Mouse (Mus musculus) layer of hippocampus, postnatal 14 days (tissue): Measurements from ENCODE around the gene Sag. TPM values are rescaled to one million over a fixed set of nuclear protein-coding genes. Genes with fewer than 3 reads are reported as not detected.
A peak's percentile ranks its signal among the peaks of the same experiment; 100 is the strongest.

Experiments used
- DNase-seq, 2 experiments: peaks; one replicate each; pipeline ENCODE4 v3.0.0; 2021 to 2022; ENCODE audit warnings: low spot score in 2 of 2, mixed read lengths in 1 of 2
- long read RNA-seq, 2 experiments: library from polyadenylated mRNA; stranded (forward); transcript quantifications; one replicate each; pipeline ENCODE4 v2.0.0; 2021
- total RNA-seq, 2 experiments: library from RNA; stranded (reverse); gene quantifications; 2 replicates each; pipeline ENCODE4 v1.2.3; 2021

Sag gene
- 1 to 10 TPM; 1.9 to 2.6 TPM for total RNA-seq
- long read RNA-seq, experiment 1, partial matches to known transcripts = 0 of 1 reads
- long read RNA-seq, experiment 1, other reads (novel, unspliced or antisense) = 1 of 1 reads
- long read RNA-seq, experiment 2, partial matches to known transcripts = 0 of 3 reads
- long read RNA-seq, experiment 2, other reads (novel, unspliced or antisense) = 3 of 3 reads

DNA sequence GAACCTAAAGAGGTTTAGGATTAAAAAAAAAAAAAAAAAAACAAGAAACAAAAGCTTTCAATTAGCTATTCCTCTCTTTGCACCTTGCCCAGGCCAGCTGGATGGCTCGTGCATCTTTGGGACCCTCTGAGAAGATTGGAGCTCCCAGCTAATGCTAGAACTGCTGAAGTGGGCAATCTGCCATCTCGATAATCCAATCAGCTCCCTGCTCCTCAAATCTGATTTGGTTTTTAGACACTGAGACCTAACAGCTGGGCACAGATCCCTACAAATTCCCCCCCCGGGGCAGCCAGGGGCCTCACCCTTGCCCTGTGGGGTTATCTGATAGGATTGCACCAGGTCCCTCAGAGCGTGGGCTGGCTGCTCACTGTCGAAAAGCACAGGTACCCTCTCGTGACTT lies at the start of gene Sag:
Gene Sag (plus strand): TSS at position 105 of the 400 bp plus-strand sequence.
- no peak for DNase-seq

DNA sequence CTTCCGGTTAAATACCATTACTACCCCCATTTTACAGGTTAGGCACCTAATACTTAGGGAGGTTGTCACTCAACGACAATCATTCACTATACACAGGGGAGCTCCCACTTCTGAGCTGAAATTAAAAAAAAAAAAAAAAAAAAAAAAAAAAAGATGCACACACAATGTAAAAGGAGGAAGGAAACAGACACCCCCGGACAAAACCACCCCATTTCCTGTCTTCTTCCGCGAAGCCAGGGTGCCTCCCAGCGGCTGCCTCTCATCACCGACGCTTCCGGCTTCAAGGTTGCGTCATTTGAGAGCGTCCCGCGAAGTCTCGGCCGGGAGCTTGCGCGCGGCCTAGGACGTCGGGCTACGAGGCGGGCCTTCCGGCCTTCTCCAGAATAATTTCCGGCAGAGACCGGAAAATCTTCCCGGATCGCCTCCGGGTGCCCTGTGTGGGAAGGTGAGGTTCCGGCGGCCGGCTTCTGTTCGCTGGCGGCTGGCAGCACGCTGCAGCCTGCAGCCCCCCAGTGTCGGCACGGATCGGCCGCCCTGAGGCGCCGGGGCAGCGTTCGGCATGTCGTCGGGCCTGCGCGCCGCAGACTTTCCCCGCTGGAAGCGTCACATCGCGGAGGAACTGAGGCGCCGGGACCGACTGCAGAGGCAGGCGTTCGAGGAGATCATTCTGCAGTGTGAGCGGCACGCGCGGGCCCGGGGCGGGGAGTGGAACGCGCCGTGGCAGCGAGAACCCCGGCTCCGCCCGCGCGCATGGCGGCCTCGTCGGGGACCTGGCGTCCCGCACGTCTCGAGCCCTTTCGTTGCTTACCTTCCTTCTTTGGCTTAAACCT lies 47.6 kb upstream of the Sag start, which contains the start of gene Atg16l1:
Gene Atg16l1 (plus strand): TSS at position 230 of the 830 bp plus-strand sequence.
- peak; percentile 93 to 97 for DNase-seq

DNA sequence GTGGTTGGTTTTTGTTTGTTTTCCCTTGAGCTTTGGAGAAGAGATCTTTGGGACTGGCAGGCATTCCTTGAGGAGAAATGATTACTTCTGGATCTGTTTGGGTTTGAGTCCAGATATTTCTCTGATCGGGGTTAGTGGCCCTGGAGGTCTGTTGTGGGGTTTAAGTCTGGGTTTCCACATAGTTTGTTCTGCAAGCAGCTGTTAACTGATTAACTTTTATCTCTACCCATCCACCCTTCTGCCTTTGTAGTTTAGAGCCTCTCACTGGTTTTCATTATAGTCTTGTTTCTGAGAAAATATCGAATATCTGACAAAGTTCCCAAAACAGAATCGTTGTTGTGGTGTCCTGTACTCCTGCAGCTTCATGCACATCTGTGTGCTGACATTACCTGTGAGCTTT lies 39.7 kb upstream of the Sag start:
- DNase-seq = no peak

DNA sequence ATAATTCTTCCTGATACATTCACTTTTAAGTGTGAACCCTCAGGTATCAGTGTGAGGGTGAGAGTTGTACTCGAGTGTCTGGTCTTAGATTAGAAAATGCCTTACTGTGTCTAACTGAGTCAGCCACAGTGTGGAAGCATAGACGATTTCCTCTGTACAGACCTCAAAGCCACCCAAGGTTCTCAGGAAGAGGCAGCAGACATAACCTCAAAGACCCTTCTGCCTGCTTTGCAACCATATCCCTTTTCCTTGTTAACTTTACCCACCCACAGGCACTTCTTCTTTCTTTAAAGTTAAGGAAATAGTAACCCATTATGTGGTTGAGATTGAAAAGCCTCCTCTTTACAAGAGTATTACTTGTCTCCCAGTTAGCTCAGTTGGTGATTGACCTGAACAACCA lies 37.7 kb upstream of the Sag start:
- no peak for DNase-seq

DNA sequence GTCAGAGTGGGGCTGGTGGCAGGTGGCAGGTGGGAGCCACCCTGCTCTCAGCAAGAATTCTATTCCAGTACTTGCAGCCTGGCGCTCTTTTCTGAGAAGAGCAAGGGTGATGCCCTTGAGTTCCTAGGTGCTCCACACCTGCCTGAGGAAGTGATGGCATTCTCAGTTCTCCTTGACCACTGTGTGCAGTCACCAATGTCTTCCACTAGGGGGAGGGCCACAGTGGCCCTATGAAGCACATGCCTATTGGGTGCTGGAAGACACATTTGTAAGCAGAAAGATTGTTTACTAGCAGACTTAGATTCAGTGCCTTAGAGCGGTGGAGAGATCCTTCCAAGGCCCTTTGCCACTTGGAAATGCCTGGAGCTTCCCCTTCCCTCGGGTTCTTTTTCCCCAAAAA lies 37.2 kb upstream of the Sag start:
- DNase-seq = no peak

DNA sequence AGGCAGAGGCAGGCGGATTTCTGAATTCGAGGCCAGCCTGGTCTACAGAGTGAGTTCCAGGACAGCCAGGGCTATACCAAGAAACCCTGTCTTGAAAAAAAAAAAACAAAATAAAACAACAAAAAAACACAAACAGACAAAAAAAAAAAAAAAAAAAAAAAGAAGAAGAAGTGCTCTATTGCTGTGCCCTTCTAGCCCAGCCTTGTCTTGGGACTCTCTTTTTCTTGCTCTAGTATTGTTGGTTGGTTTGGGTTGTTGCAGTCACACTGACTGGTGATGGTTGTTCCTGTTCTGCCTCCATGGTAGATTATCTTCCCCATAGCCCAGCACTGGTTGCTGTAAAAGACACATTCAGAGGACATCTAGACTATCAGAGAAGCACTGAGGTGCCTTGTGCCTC lies 34.2 kb upstream of the Sag start:
- no peak for DNase-seq

DNA sequence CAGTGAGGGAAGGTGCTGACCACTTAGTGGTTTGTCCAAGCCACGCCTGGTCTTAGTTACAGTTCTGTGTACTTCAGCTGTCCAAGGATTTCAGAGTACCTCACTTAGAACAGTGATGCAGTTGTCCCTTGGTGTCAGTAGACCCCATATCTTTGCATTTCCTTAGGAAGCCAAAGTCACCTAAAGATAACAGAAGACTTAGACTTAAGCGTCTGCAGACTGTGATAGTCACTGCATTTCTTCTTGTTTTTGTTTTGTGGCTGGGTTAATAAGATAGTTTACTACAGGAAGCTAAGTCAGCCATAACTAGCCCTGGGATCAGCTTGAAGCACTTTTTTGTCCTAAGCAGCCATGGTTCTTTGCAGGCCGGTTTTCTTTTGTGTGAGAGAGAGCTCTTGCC lies 33.0 kb upstream of the Sag start:
- no peak for DNase-seq

DNA sequence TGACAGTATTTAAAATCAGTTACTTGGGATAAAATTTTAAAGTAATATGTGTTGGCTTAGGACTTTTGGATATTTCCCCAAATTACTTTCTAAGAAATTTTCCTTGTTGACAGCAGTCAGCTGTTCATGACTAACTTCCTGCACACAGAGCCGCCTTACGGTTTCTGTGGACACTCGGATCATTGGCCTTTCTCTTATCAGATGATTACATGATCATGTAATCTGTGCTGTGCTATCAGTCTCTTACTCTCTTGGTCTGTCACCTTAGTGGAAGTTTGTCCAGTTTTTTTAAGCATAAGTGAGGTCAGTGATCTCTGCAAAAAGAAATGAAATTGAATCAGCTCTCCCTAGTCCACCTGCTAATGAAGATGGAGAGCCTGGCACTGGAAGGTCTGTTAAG lies 31.8 kb upstream of the Sag start:
- no peak for DNase-seq

DNA sequence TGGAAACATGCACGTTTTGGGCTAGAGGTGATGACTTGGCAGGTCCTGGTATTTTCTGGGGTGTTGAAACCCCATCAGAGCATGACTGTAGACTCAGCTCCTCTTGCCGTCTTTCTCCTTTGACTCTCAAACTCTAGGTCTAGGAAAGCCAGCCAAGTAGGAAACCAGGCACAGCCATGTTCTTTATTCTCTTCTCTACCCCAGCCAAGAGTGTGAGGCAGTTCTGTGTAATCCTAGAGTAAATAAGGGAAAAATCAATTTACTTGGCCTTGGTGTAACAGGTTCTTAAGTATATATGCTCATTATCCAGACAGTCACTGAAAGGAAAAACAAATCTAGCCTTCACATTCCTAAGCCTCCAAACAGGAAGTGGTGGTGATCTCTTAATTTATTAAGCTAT lies 30.1 kb upstream of the Sag start:
- no peak for DNase-seq

DNA sequence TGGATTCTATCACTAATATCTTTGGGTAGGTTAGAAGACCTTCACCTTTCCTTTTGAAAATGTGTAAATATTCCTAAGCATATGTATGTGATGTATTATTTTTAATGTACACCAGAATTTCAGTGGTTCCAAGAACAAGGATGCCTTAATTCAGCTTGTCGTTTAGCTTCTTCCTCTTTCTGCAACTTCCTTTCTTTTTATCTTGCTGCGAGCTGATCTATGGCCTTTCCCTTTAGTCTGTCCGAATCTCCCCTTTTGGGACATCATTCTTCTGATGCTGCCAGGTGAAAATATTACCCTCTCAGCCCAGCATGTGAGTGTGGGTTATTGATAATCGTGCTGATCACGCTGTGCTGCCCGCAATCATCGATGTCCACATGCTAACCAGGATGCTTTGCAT lies 28.6 kb upstream of the Sag start:
- DNase-seq = no peak

DNA sequence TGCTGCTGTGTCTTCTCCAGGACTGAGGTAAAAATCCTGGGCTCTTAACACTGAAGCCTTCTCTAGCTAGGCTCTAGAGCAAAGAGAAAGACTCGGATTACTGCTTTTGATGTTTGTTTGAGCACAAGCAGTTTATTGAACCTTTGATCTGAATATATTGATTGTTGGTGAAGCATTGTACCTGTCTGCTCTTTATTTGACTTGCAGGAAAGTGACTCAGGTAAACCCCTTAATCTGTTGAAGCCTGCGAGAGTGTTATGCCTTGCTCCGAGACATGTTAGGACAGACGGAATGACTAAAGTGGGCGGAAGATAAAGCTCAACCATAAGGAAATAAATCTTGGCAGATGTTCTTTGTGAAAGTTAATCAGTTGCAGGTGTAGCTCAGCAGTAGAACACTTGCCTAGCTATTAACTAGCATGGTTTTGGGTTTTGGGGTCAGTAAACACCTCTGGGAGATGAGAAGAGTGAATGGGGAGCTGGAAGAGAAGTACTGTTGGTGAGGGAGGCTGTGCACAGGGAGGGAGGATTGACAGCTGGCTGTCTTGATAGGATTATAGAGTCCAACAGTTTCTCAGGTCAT lies 24.2 kb upstream of the Sag start:
- no peak for DNase-seq

DNA sequence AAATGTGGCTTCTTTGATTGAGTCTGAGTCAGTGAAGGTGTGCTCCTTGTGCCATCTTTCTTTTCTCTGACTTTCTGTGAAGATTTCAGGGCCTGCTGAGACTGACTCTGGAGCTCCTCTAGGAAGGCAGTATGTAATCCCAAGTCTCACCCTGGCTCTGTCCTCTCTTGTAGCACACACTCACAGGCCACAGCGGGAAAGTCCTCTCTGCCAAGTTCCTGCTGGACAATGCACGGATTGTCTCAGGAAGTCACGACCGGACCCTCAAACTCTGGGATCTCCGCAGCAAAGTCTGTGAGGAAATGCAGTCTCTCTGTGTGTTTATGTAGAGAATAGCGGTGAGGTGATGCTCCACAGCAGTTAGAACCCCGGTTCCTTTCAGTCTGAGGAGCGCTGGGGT lies 17.8 kb upstream of the Sag start:
- DNase-seq = no peak

DNA sequence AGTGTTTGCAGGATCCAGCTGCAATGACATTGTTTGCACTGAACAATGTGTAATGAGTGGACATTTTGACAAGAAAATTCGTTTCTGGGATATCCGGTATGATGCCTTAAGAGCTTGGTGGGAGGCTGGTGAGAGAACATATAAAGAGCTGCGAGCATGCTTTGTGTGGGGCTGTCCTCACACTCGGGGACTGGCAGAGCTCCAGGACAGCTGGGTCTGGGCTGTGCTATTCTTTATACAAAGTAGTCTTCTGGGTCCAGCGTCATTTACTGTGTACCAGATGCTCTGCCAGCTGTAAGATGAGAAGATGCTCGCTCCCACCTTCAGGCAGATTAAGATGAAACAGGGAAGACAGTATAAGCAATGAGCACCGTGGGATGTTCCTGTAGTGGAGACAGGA lies 17.2 kb upstream of the Sag start:
- DNase-seq = peak; percentile 50 to 54

DNA sequence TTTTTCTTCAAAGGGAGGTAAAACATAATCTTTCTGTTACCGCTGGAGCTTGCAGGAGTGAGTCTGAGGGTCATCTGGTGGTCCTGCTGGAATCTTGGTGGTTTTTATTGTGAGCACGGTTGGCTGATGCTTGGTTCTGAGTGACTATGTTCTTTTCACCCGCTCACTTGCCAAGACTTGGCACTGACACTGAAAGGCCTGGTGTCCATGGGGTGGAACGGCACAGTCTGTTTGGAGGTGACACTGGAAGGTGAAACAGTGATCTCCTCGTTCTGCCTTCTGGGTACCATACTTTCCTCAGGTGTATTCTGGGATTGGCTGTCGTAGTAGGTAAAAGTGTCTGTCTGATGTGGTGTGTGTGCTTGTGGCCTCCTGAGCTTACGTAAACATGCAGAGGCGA lies 13.8 kb upstream of the Sag start:
- DNase-seq = no peak

DNA sequence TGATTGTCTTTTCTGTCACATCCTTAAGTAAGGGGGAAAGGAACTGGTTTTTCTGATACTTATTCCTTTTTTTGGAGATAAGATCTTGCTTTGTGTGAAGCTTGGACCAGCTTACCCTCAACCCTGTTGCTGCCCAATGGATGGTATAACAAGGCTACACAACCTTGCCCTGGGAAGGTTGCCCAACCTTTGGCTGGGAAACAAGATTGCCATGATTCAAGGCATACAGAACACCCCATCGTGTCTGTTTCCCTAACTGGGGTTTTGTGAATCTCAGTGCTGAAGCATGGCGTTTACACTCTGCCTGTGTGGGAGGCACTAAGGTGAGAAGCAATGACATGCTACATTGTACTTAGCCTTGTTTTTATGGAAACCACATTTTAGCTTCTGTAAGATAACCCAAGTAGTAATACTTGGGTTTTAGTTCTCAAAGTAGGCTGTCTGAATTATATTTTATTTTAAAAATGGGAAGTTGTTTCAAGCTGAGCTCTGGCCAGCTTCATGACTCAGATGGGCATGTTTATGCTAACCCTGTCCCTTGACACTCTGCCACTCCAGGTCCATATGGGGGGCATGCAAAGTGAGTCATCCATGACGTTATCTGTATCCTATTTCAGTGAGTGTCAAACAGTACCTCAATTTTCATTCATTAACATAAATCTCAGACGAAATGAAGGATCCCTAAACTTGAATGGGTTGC lies 10.9 kb upstream of the Sag start:
- no peak for DNase-seq

DNA sequence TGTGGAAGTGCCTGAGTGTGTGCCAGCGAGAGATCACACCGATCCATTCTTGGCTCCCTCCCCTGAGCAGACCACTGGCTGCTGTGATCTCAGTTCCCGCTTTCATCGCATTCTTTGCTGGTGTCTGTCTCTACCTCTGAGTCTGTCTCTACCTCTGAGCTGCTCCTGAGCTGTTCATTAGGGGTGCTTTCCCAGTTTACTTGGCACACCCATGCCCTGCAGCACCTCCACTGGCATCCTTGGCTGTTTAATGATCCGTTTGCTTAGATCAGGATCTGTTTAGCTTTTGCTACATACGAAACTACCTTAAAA lies 10.4 kb upstream of the Sag start:
- DNase-seq = no peak

DNA sequence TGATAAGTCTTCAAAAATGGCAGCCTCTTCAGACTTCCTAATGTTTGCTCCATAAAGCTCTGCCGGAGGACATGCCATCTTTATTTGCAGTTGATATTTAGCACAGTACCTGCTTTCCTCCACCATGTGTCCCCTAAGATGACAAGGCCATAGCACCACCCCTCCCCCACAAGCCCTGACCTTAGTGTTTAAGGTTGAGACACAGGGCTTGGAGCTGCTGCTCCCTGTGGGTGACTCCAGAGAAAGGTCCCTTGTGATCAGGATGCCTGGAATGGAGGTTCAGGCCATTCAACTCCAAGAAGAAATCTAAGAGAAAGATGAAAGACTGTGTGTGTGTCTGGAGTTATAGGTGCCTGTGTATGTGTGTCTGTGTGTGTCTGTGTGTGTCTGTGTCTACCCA lies 5.8 kb upstream of the Sag start:
- no peak for DNase-seq

DNA sequence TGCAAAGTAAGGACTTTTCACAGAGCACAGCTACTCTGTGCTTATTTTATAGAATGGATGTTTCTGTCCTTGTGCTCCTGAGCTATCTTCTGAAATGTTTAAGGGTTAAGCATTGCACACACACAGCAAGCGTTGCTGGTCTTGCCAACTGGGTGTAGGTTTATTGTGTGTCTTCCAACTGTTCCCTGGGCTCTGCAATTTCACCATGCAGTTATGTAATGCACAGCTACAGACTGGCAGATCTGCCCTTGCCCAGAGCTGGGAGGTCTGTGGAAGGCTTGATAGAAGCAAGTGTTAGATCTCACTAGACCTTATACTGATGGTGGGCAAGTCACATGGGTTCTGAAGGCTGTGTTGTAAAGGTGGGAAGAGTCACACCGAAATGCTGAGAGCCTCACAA lies 5.2 kb upstream of the Sag start:
- DNase-seq = peak; percentile 18 to 37

DNA sequence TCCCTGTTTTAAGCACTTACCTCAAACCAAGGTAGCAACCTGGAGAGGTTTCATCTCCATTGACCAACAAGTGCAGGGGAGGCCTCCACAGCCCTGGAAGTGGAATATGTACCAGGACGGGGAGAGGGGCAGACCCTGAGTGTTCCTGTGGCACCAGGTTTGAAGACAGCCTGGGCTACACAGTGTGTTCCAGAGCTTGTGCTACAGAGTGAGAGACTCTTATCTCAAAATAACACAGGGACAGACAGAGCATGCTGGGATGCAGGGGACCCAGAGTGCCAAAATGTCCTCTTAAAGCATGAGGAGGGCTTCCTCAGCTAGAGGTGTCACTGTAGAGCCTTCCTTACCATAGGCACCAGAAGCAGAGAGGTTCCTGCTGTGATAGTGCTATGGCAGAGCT lies 4.3 kb downstream of the Sag start:
- DNase-seq = no peak

DNA sequence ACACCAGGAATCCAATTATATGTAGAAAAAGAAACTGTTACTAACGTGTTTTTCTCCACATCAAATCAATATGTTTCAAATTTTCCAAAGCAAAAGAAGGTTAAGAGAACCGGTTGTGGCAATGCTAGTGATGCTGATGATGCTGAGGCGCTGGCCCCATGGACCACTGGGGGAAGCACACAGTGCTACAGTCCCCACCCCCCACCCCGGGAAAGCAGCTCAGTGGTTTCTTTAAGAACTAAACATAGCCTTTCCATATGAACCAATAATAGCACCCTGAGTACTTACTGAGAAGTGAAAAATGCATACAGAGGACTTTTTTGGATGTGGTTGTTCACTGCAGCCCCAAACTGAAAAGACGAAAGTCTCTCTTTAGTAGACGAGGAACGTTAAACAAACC lies 7.9 kb downstream of the Sag start:
- no peak for DNase-seq

DNA sequence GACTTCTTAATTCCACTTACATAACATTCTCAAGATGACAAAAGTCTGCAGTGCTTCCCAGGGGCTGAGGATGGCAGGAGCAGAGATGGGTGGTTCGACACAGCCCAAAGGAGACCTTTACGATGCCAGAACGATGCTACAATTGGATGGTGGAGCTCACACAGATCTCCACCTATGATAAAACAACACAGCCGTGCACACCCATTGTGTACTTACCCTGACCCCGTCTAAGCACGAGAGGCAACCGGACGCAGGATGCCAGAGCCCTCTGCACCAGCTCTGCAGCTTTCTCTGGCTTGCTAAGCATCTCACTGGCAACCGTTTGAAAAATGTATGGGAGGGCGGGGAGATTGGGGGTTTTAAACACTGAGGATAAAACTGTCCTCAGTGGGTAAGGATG lies 8.6 kb downstream of the Sag start:
- DNase-seq = no peak

DNA sequence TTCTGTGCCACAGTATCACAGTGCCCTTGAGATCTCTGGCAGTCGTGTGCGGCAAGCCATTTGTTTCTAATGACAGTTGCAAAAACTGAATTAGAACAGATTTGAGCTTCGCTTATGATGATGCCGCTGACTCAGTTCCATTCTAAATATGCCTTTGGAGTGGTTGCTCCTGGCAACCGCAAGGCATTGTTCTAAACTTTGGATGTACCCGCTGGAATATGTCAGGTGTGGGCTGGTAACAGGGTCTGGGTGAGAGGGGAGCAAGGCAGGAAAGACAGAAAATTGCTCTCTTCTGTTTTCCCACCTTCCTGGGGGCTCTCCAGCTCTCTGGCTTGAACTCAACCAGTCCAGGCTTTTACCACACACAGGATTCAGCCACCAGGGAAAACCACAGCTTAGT lies 9.7 kb downstream of the Sag start:
- DNase-seq = peak; percentile 42 to 82
